Mouse (Mus musculus) brown adipose tissue, adult 24 weeks (tissue): ENCODE data around the gene March6. TPM values are rescaled to one million over a fixed set of nuclear protein-coding genes. Genes with fewer than 3 reads are reported as not detected.

Experiments
- H3K27ac ChIP-seq: fragments of 200-500 bp; replicated peaks from 2 replicates; pipeline ENCODE4 v1.5.1; 2012; ENCODE audit warnings: low read depth, mild to moderate bottlenecking, low read length
- H3K4me1 ChIP-seq: fragments of 200-500 bp; 2 replicates; pipeline ENCODE4 v1.6.1; 2012; ENCODE audit warnings: low read length, mixed read lengths; ENCODE audit not compliant: control insufficient read depth, insufficient read depth, insufficient read length
- H3K4me3 ChIP-seq: fragments of 200-500 bp; 2 replicates; pipeline ENCODE4 v1.5.1; 2012; ENCODE audit warnings: low read depth, mild to moderate bottlenecking, low read length, moderate library complexity; ENCODE audit not compliant: insufficient read depth
- polyA plus RNA-seq: library from polyadenylated mRNA; stranded (reverse); fragments of >200 nt; gene quantifications from 2 replicates; pipeline ENCODE4 v1.2.4, GENCODE M21; 2012; ENCODE audit not compliant: missing spikeins, insufficient read depth, insufficient read length

Gene March6
- polyA plus RNA-seq, 1 experiment, result 36.6 TPM

GRCm38 (mm10) chr15:31534421-31535258 lies 3.8 kb upstream of the March6 start:
- H3K4me1 ChIP-seq, result no peaks in the 10 kb centered on the region
- H3K4me3 ChIP-seq, result no peak overlapping the region
- no peak overlapping the region for H3K27ac ChIP-seq

DNA sequence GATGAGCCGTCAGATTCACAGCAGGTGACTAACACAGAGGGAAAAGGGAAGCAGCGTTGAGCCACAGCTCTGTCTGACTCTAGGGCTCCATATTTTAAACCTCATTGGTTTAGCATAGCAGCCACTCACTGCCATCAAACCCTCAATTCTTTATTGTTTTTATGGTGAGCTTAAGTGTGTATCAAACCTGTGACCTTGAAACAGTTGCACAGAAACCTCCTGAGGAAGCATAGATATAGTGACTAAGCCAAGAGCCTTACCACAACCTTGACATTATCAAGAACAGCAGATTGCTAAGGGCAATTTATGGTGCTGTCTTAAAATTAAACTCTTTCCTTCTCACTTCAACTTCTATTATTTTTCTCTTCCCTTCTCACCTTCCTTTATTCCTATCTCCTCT lies 2.7 kb upstream of the March6 start:
- no peak overlapping the region for H3K4me3 ChIP-seq
- H3K27ac ChIP-seq, result no peak overlapping the region
- H3K4me1 ChIP-seq, result no peaks in the 10 kb centered on the region; the same call in 1 of the 2 replicates

DNA sequence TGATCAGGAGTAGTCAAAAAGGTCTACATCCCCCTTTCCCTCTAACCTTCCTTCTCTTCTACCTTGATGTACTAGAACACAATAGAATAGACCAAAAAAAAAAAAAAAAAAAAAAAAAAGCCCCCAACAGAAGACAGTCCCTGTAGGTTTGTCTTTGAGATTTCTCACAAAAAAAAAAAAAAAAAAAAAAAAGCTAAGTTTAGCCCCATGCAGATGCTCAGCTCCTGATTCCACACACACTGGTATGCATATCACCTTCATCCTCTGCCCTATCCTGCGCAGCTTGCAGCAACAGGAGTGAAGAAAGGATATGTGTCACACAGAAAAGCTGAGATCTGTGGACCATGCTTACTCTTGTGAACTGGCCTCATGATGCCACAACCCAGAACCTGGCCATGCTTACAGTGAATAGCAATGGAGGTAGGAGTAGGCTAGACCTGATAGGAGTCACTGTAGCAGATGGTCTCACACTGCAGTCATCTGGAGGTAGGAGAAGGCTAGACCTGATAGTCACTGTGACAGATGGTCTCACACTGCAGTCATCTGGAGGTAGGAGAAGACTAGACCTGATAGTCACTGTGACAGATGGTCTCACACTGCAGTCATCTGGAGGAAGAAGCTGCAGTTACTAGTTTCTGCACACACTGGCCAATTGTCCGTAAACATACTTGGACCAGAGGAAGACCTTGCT lies 1.6 kb upstream of the March6 start:
- Histone ChIP-seq H3K4me1 (no peaks in the 10 kb centered on the region; the same call in 1 of the 2 replicates), H3K4me3 (no peak overlapping the region), H3K27ac (no peak overlapping the region)

- Histone ChIP-seq H3K4me1 (no peaks in the 10 kb centered on the region; the same call in 1 of the 2 replicates), H3K27ac (peak overlapping the region; percentile 55), H3K4me3 (peak overlapping the region; percentile 73)
These were observed 835 bp upstream of the March6 start for GRCm38 (mm10) chr15:31531446-31532330.

- no peaks in the 10 kb centered on the region; the same call in 1 of the 2 replicates for H3K4me1 ChIP-seq
- H3K4me3 ChIP-seq, result peak overlapping the region; percentile 100
- peak overlapping the region; percentile 85 for H3K27ac ChIP-seq
These were observed 818 bp downstream of the March6 start for GRCm38 (mm10) chr15:31529811-31530658.

DNA sequence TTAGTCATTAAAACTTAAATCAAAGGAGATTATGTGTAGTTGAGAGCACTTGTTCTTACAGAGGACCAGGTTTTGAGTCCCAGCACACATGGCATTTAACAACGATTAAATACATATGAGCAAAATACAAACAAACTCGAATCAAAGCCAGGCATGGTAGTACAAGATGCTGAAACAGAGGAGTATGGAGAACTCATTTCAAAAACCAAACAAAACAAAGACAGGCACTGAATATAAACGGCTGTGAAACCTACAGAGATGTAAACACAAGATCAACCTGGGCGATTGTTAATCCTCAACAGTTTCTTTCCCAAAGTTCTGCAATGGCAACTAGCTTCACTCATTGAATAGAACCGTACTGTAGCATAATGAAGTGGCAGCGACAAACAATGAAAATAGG lies 1.8 kb downstream of the March6 start:
- Histone ChIP-seq H3K4me3 (peak overlapping the region; percentile 43), H3K4me1 (no peaks in the 10 kb centered on the region; the same call in 1 of the 2 replicates), H3K27ac (no peak overlapping the region)

GRCm38 (mm10) chr15:31528477-31528876 lies 2.4 kb downstream of the March6 start:
- H3K4me1 ChIP-seq, result no peaks in the 10 kb centered on the region; the same call in 1 of the 2 replicates
- no peak overlapping the region for H3K27ac ChIP-seq
- H3K4me3 ChIP-seq, result no peak overlapping the region; the same call in 1 of the 2 replicates

- Histone ChIP-seq H3K4me3 (no peak overlapping the region), H3K27ac (no peak overlapping the region), H3K4me1 (peaks cover 3% of the 10 kb centered on the region)
These were observed 4.4 kb downstream of the March6 start for GRCm38 (mm10) chr15:31526463-31526862.

DNA sequence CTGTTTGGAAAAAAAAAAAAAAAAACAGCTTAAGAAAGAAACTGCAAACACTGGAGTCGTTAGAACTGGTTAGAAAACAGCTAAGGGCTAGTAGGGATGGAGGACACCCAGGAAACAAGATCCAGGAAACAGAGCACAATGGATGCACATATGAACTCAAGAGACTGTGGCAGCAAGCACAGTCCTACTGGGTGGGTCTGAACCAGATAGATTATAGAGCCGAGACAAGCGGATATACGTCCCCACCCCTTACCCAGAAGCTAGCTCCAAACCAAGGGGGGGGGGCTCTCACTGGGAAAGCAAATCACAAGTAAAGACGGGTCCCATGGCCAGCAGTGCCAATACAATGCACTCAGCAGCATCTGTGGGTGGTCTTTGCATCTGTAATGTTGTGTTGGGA lies 11.9 kb downstream of the March6 start:
- Histone ChIP-seq H3K4me3 (no peak overlapping the region), H3K4me1 (peaks cover 5% of the 10 kb centered on the region), H3K27ac (no peak overlapping the region)

- H3K27ac ChIP-seq, result no peak overlapping the region
- no peak overlapping the region for H3K4me3 ChIP-seq
- H3K4me1 ChIP-seq, result peaks cover 5% of the 10 kb centered on the region
These were observed 12.5 kb downstream of the March6 start for GRCm38 (mm10) chr15:31518371-31518770.

DNA sequence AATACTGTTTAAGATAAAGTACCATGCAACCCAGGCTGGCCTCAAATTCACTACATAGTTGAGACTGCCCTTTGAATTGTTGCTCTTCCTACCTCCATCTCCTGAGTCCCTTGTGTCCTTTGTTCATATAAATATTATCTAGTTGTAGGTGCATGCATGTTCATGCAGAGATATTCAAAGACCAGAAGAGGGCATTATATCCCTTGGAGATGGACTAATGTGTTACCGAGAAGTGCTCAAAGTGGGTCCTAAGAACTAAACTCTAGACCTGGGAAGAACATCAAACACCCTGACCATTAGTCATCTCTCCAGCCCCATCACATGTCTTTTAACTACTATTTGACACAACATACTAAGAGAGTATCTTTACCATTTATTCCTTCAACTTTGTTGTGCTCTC lies 13.7 kb downstream of the March6 start:
- Histone ChIP-seq H3K4me3 (no peak overlapping the region), H3K27ac (no peak overlapping the region), H3K4me1 (peaks cover 2% of the 10 kb centered on the region)

DNA sequence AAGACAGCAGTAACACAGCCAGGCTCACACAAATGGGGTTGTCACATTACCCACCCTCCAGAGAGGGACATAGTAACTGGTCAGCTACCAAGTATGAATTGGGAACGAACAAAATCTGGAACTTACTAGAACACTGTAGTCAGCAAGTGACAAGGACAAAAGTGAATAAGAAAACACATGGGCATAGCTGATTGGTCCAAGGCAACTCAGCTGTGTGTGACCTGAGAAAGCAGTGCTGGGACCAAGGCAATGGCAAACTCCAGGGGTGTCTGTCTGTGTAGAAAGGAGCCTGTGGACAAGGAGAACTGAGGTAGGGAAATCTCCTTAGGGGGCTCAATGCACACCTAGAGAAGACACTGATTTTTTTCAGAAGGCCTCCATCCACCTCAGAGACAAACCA lies 19.1 kb downstream of the March6 start:
- Histone ChIP-seq H3K4me3 (no peak overlapping the region), H3K27ac (0 out of 2 replicates have a peak overlapping the region, but pooled peaks have one; percentile 12), H3K4me1 (peaks cover 13% of the 10 kb centered on the region)

DNA sequence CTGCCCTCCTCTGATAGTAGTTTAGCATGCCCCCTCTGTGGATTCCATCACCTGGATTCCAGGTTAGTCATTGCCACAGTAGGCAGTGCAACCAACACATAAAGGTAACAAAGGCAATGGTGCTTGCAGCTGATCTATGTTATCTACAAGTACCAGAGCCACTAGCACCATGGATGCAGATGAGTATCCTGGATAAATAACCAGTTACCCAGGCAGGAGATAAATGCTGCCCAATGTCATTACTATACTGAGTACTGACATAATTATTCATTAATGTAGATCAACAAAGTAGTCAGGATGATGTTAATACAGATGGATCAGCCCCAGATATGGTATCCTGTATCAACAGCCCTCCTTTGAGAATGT lies 19.5 kb downstream of the March6 start:
- peaks cover 13% of the 10 kb centered on the region for H3K4me1 ChIP-seq
- no peak overlapping the region for H3K27ac ChIP-seq
- no peak overlapping the region for H3K4me3 ChIP-seq
